Mouse (Mus musculus): Measurements from ENCODE around the gene Nop53. TPM values are rescaled to one million over a fixed set of nuclear protein-coding genes. Genes with fewer than 3 reads are reported as not detected.
"Not testable (repeated sequence)": the region's sequence is repeated elsewhere in the genome, so short reads cannot be mapped to it uniquely, and the experiment has no call there.

The Nop53 gene
- polyA plus RNA-seq, 1 experiment from 2014 or later = 196 TPM

GRCm38 (mm10) chr7:15916134-15916723 is 29.6 kb downstream of the Nop53 start:
- peaks cover 35% of the 10 kb centered on the region for H3K36me3 ChIP-seq
- ATAC-seq (ENCODE audit: insufficient number of reproducible peaks, low FRiP score, low TSS enrichment, low read depth) = no peak
- no peak overlapping the region for H3K4me3 ChIP-seq
- no peak overlapping the region for H3K9ac ChIP-seq
- H3K4me2 ChIP-seq = no peak overlapping the region
- no peaks in the 10 kb centered on the region for H3K27me3 ChIP-seq
- H3K9me3 ChIP-seq = no peaks in the 10 kb centered on the region
- H3K27ac ChIP-seq = no peak overlapping the region
- 78% methylated on average over 3 of the region's 3 CpGs for WGBS
- peaks cover 17% of the 10 kb centered on the region for H3K4me1 ChIP-seq

GRCm38 (mm10) chr7:15915695-15916094 is 30.2 kb downstream of the Nop53 start:
- peaks cover 35% of the 10 kb centered on the region for H3K36me3 ChIP-seq
- not testable (repeated sequence) for H3K4me3 ChIP-seq; H3K27me3 ChIP-seq; H3K4me2 ChIP-seq; H3K27ac ChIP-seq; ATAC-seq (ENCODE audit: insufficient number of reproducible peaks, low FRiP score, low TSS enrichment, low read depth); H3K9me3 ChIP-seq; H3K9ac ChIP-seq
- H3K4me1 ChIP-seq = peaks cover 12% of the 10 kb centered on the region
- WGBS = 80% methylated on average over 4 of the region's 4 CpGs

- H3K4me3 ChIP-seq = no peak overlapping the region
- H3K27ac ChIP-seq = no peak overlapping the region
- H3K9ac ChIP-seq = no peak overlapping the region
- H3K36me3 ChIP-seq = peaks cover 29% of the 10 kb centered on the region
- H3K4me1 ChIP-seq = peaks cover 2% of the 10 kb centered on the region; the same call in 1 of the 2 replicates
- no peak overlapping the region for H3K4me2 ChIP-seq
- ATAC-seq (ENCODE audit: insufficient number of reproducible peaks, low FRiP score, low TSS enrichment, low read depth) = no peak
- no peaks in the 10 kb centered on the region for H3K27me3 ChIP-seq
- no peaks in the 10 kb centered on the region for H3K9me3 ChIP-seq
- WGBS = 91% methylated on average over 2 of the region's 2 CpGs
These were observed 31.1 kb downstream of the Nop53 start for GRCm38 (mm10) chr7:15914751-15915150.

GRCm38 (mm10) chr7:15914252-15914651 is 31.6 kb downstream of the Nop53 start:
- WGBS = 24% methylated on average over 2 of the region's 2 CpGs
- Histone ChIP-seq H3K4me1 (no peaks in the 10 kb centered on the region), H3K4me3 (no peak overlapping the region), H3K27ac (no peak overlapping the region), H3K4me2 (no peak overlapping the region), H3K9ac (no peak overlapping the region), H3K9me3 (no peaks in the 10 kb centered on the region), H3K36me3 (peaks cover 24% of the 10 kb centered on the region), H3K27me3 (no peaks in the 10 kb centered on the region)
- no peak for ATAC-seq (ENCODE audit: insufficient number of reproducible peaks, low FRiP score, low TSS enrichment, low read depth)

- 0% methylated on average over 4 of the region's 4 CpGs for WGBS
- Histone ChIP-seq H3K4me1 (no peaks in the 10 kb centered on the region), H3K9me3 (no peaks in the 10 kb centered on the region), H3K4me3 (no peak overlapping the region), H3K27ac (no peak overlapping the region), H3K36me3 (peaks cover 6% of the 10 kb centered on the region), H3K4me2 (no peak overlapping the region), H3K27me3 (no peaks in the 10 kb centered on the region), H3K9ac (no peak overlapping the region)
- no peak for ATAC-seq (ENCODE audit: insufficient number of reproducible peaks, low FRiP score, low TSS enrichment, low read depth)
These were observed 33.7 kb downstream of the Nop53 start for GRCm38 (mm10) chr7:15912183-15912582.

GRCm38 (mm10) chr7:15910521-15910920 is 35.4 kb downstream of the Nop53 start:
- ATAC-seq (ENCODE audit: insufficient number of reproducible peaks, low FRiP score, low TSS enrichment, low read depth) = no peak
- H3K4me1 ChIP-seq = no peaks in the 10 kb centered on the region
- H3K27me3 ChIP-seq = no peaks in the 10 kb centered on the region
- H3K36me3 ChIP-seq = no peaks in the 10 kb centered on the region
- no peaks in the 10 kb centered on the region for H3K9me3 ChIP-seq
- no peak overlapping the region for H3K27ac ChIP-seq
- WGBS = 81% methylated on average over 5 of the region's 5 CpGs
- H3K9ac ChIP-seq = no peak overlapping the region
- no peak overlapping the region for H3K4me3 ChIP-seq
- no peak overlapping the region for H3K4me2 ChIP-seq

GRCm38 (mm10) chr7:15907971-15908590 is 37.8 kb downstream of the Nop53 start:
- Histone ChIP-seq H3K9ac (no peak overlapping the region), H3K27ac (no peak overlapping the region), H3K36me3 (no peaks in the 10 kb centered on the region), H3K27me3 (no peaks in the 10 kb centered on the region), H3K9me3 (no peaks in the 10 kb centered on the region), H3K4me1 (no peaks in the 10 kb centered on the region), H3K4me3 (no peak overlapping the region), H3K4me2 (no peak overlapping the region)
- ATAC-seq (ENCODE audit: insufficient number of reproducible peaks, low FRiP score, low TSS enrichment, low read depth) = 0 out of 2 replicates have a peak, but pooled peaks have one; percentile 12
- WGBS = 72% methylated on average over 8 of the region's 8 CpGs

GRCm38 (mm10) chr7:15906602-15907001 is 39.3 kb downstream of the Nop53 start:
- Histone ChIP-seq H3K9ac (no peak overlapping the region), H3K4me2 (no peak overlapping the region), H3K4me1 (no peaks in the 10 kb centered on the region), H3K9me3 (no peaks in the 10 kb centered on the region), H3K36me3 (no peaks in the 10 kb centered on the region), H3K27me3 (no peaks in the 10 kb centered on the region), H3K4me3 (no peak overlapping the region), H3K27ac (no peak overlapping the region)
- ATAC-seq (ENCODE audit: insufficient number of reproducible peaks, low FRiP score, low TSS enrichment, low read depth) = no peak
- whole genome bisulfite sequencing = 79% methylated on average over 1 of the region's 1 CpGs

- Histone ChIP-seq H3K27ac (no peak overlapping the region), H3K36me3 (no peaks in the 10 kb centered on the region), H3K4me2 (no peak overlapping the region), H3K9ac (no peak overlapping the region), H3K9me3 (no peaks in the 10 kb centered on the region), H3K4me1 (no peaks in the 10 kb centered on the region), H3K27me3 (no peaks in the 10 kb centered on the region), H3K4me3 (no peak overlapping the region)
- no peak for ATAC-seq (ENCODE audit: insufficient number of reproducible peaks, low FRiP score, low TSS enrichment, low read depth)
- WGBS = 83% methylated on average over 7 of the region's 7 CpGs
These were observed 40.0 kb downstream of the Nop53 start for GRCm38 (mm10) chr7:15905861-15906260.

GRCm38 (mm10) chr7:15901366-15902048 is 44.4 kb downstream of the Nop53 start:
- H3K9ac ChIP-seq = no peak overlapping the region
- no peak overlapping the region for H3K27ac ChIP-seq
- H3K4me2 ChIP-seq = no peak overlapping the region
- no peaks in the 10 kb centered on the region for H3K4me1 ChIP-seq
- H3K4me3 ChIP-seq = no peak overlapping the region
- no peaks in the 10 kb centered on the region for H3K9me3 ChIP-seq
- H3K27me3 ChIP-seq = no peaks in the 10 kb centered on the region
- WGBS = 80% methylated on average over 9 of the region's 9 CpGs
- no peaks in the 10 kb centered on the region for H3K36me3 ChIP-seq
- ATAC-seq (ENCODE audit: insufficient number of reproducible peaks, low FRiP score, low TSS enrichment, low read depth) = no peak

GRCm38 (mm10) chr7:15894251-15894650 is 51.6 kb downstream of the Nop53 start:
- ATAC-seq (ENCODE audit: insufficient number of reproducible peaks, low FRiP score, low TSS enrichment, low read depth) = no peak
- Histone ChIP-seq H3K4me3 (no peak overlapping the region), H3K36me3 (no peaks in the 10 kb centered on the region), H3K27me3 (no peaks in the 10 kb centered on the region), H3K9me3 (no peaks in the 10 kb centered on the region), H3K27ac (no peak overlapping the region), H3K9ac (no peak overlapping the region), H3K4me2 (no peak overlapping the region), H3K4me1 (no peaks in the 10 kb centered on the region)
- whole genome bisulfite sequencing = 70% methylated on average over 1 of the region's 1 CpGs

Measured in limb, embryonic 15.5 days (tissue).